Mouse (Mus musculus) liver, embryonic 11.5 days (tissue): Measurements from ENCODE around the gene Zbtb32. TPM values are rescaled to one million over a fixed set of nuclear protein-coding genes. Genes with fewer than 3 reads are reported as not detected.
A peak's percentile ranks its signal among the peaks of the same experiment; 100 is the strongest.

ENCODE experiments used
- ATAC-seq: fragments of 200-750 bp; cut with Nextera tagmentation; replicated peaks from 2 replicates; pipeline ENCODE4 v1.8.0; 2017; ENCODE audit warnings: moderate number of reproducible peaks, mild to moderate bottlenecking, moderate TSS enrichment, moderate library complexity; ENCODE audit not compliant: low FRiP score
- DNase-seq: peaks from one replicate; pipeline ENCODE4 v3.0.0-alpha.2; 2017; ENCODE audit warnings: low spot score
- H3K27ac ChIP-seq: fragments of 300-500 bp; sonication (generic); 2 replicates; pipeline ENCODE4 v1.5.1; 2014; ENCODE audit warnings: mild to moderate bottlenecking, low read depth, low read length, control low read depth
- H3K27me3 ChIP-seq: fragments of 300-500 bp; sonication (generic); replicated peaks from 2 replicates; pipeline ENCODE4 v1.6.1; 2014; ENCODE audit warnings: low read length, mixed read lengths; ENCODE audit not compliant: control insufficient read depth, insufficient read depth
- H3K36me3 ChIP-seq: fragments of 300-500 bp; sonication (generic); 2 replicates; pipeline ENCODE4 v1.6.1; 2014; ENCODE audit warnings: mild to moderate bottlenecking, low read length, moderate library complexity, mixed read lengths; ENCODE audit not compliant: control insufficient read depth, insufficient read depth
- H3K4me1 ChIP-seq: fragments of 300-500 bp; sonication (generic); replicated peaks from 2 replicates; pipeline ENCODE4 v1.6.1; 2014; ENCODE audit warnings: low read length, mixed read lengths; ENCODE audit not compliant: control insufficient read depth, insufficient read depth
- H3K4me2 ChIP-seq: fragments of 300-500 bp; sonication (generic); 2 replicates; pipeline ENCODE4 v1.6.1; 2014; ENCODE audit warnings: mild to moderate bottlenecking, control low read depth, moderate library complexity
- H3K4me3 ChIP-seq: fragments of 300-500 bp; sonication (generic); 2 replicates; pipeline ENCODE4 v1.5.1; 2014; ENCODE audit warnings: low read depth, low read length, control low read depth
- H3K9ac ChIP-seq: fragments of 300-500 bp; sonication (generic); 2 replicates; pipeline ENCODE4 v1.6.1; 2014; ENCODE audit warnings: low read depth, low read length, control low read depth
- H3K9me3 ChIP-seq: fragments of 300-500 bp; sonication (generic); 2 replicates; pipeline ENCODE4 v1.6.1; 2016; ENCODE audit warnings: low read length, inconsistent platforms, mixed read lengths; ENCODE audit not compliant: control insufficient read depth
- WGBS: fragments of 180-500 bp; shearing (Covaris S2); extraction: QIAGEN DNeasy Blood & Tissue Kit; methylation state at CpG from one replicate; pipeline ENCODE4 v1.1.7; 2014; 5-methylcytosine and 5-hydroxymethylcytosine counted together
- polyA plus RNA-seq: library from polyadenylated mRNA; unstranded; fragments of >200 nt; fragmentation: Nextera tagmentation; extraction: Ambion mirVana; gene quantifications from 2 replicates; pipeline ENCODE4 v1.2.1, GENCODE M21; 2014

Gene Zbtb32
- 0.25 and 0.62 TPM in 2 replicates for polyA plus RNA-seq

- Histone ChIP-seq H3K4me3 (no peak within 1 kb of the TSS), H3K27ac (no peak within 1 kb of the TSS), H3K9ac (no peak within 1 kb of the TSS), H3K4me1 (0 out of 2 replicates have a peak, but pooled peaks cover 4% of the 10 kb centered on the region), H3K27me3 (no peaks in the 10 kb centered on the region), H3K9me3 (no peaks in the 10 kb centered on the region), H3K4me2 (peak within 1 kb of the TSS; percentile 37), H3K36me3 (no peaks in the 10 kb centered on the region)
- DNase-seq (no peak), ATAC-seq (no peak)
- 90% methylated on average over 12 of the region's 12 CpGs for WGBS
Measured at GRCm38 (mm10) chr7:30598786-30599185, at the start of gene Zbtb32. TSS of gene Zbtb32 (minus strand) at chr7:30598909.

DNA sequence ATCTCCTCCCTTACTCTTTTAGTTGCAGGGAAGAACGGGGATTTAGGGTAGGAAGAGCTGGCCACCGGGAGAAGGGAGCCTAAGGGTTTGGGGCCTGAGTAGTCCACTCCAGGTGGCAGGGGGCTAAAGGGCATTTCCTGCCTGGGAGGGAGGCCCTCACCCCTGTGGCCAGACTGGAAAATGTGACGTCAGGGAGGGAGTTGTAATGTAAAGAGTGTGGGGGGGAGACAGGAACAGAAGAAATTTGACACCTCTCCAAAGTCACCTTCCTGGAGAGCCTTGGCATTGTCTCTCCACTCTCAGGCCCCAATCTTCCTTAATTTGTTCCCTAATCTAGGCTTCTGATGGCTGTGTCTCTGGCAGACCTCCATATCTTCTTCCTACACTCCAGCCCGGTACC, 40.4 kb upstream of the Zbtb32 start:
- WGBS = 25% methylated on average over 4 of the region's 4 CpGs
- no peak for ATAC-seq
- Histone ChIP-seq H3K27me3 (peaks cover 24% of the 10 kb centered on the region), H3K27ac (no peak overlapping the region), H3K4me3 (no peak overlapping the region), H3K4me2 (no peak overlapping the region), H3K4me1 (peaks cover 21% of the 10 kb centered on the region; the same call in 1 of the 2 replicates), H3K36me3 (peaks cover 21% of the 10 kb centered on the region), H3K9me3 (no peaks in the 10 kb centered on the region), H3K9ac (no peak overlapping the region)
- no peak for DNase-seq

DNA sequence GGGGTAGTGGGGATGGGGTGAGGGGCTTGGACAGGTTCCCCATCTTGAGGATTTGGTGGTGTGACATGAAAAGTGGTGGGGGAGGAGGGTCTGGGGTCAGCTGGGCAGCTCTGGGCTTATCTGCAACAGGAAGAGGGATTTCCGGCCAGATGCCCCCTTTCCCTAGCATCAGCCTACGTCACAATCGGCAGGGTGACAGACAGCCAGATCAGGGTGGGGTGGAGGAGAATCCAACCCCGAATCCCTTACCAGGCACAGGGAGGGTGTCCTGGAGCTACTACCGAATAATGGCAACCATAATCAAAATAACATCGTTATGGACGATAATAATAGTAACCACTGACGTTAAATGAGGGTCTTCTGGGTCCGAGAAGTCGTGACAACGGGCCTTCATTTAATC, 37.7 kb upstream of the Zbtb32 start:
- H3K9me3 ChIP-seq = no peaks in the 10 kb centered on the region
- DNase-seq (no peak), ATAC-seq (no peak; the same call in 1 of the 2 replicates)
- 0 out of 2 replicates have a peak overlapping the region, but pooled peaks have one; percentile 5 for H3K9ac ChIP-seq
- H3K36me3 ChIP-seq = peaks cover 7% of the 10 kb centered on the region; the same call in 1 of the 2 replicates
- WGBS = 19% methylated on average over 11 of the region's 11 CpGs
- H3K4me2 ChIP-seq = peak overlapping the region; percentile 68
- no peak overlapping the region for H3K27ac ChIP-seq
- peaks cover 42% of the 10 kb centered on the region for H3K27me3 ChIP-seq
- H3K4me1 ChIP-seq = peaks cover 21% of the 10 kb centered on the region; the same call in 1 of the 2 replicates
- no peak overlapping the region for H3K4me3 ChIP-seq

GRCm38 (mm10) chr7:30635752-30636151, 37.0 kb upstream of the Zbtb32 start, which contains the start of gene Etv2:
TSS of gene Etv2 (minus strand) at chr7:30635852.
- Histone ChIP-seq H3K27ac (no peak within 1 kb of the TSS), H3K4me1 (peaks cover 21% of the 10 kb centered on the region; the same call in 1 of the 2 replicates), H3K4me2 (peak within 1 kb of the TSS; percentile 68), H3K4me3 (peak within 1 kb of the TSS; percentile 38), H3K9me3 (no peaks in the 10 kb centered on the region), H3K36me3 (peaks cover 3% of the 10 kb centered on the region; the same call in 1 of the 2 replicates), H3K27me3 (peaks cover 42% of the 10 kb centered on the region), H3K9ac (0 out of 2 replicates have a peak within 1 kb of the TSS, but pooled peaks have one; percentile 5)
- ATAC-seq = no peak
- 5% methylated on average over 5 of the region's 5 CpGs for WGBS
- DNase-seq = no peak

GRCm38 (mm10) chr7:30634621-30635020, 35.9 kb upstream of the Zbtb32 start:
- ATAC-seq (peak; percentile 72), DNase-seq (peak; percentile 80)
- Histone ChIP-seq H3K9me3 (no peaks in the 10 kb centered on the region), H3K4me2 (peak overlapping the region; percentile 68), H3K4me3 (peak overlapping the region; percentile 38), H3K9ac (no peak overlapping the region), H3K36me3 (no peaks in the 10 kb centered on the region), H3K27me3 (peaks cover 42% of the 10 kb centered on the region), H3K4me1 (peaks cover 21% of the 10 kb centered on the region; the same call in 1 of the 2 replicates), H3K27ac (no peak overlapping the region)
- WGBS = 2% methylated on average over 20 of the region's 20 CpGs

- Histone ChIP-seq H3K9me3 (no peaks in the 10 kb centered on the region), H3K4me3 (no peak overlapping the region), H3K4me2 (peak overlapping the region; percentile 68), H3K27me3 (peaks cover 42% of the 10 kb centered on the region), H3K4me1 (peaks cover 17% of the 10 kb centered on the region; the same call in 1 of the 2 replicates), H3K36me3 (no peaks in the 10 kb centered on the region), H3K27ac (no peak overlapping the region), H3K9ac (no peak overlapping the region; the same call in 1 of the 2 replicates)
- DNase-seq (no peak), ATAC-seq (no peak)
- 18% methylated on average over 27 of the region's 27 CpGs for WGBS
Measured at GRCm38 (mm10) chr7:30633762-30634412, 35.2 kb upstream of the Zbtb32 start.

- DNase-seq (no peak), ATAC-seq (no peak)
Measured at GRCm38 (mm10) chr7:30629013-30629412, 30.3 kb upstream of the Zbtb32 start.

GRCm38 (mm10) chr7:30626647-30627046, 27.9 kb upstream of the Zbtb32 start:
- Histone ChIP-seq H3K9ac (no peak overlapping the region), H3K4me1 (peaks cover 7% of the 10 kb centered on the region), H3K4me2 (peak overlapping the region; percentile 93; the same call in 1 of the 2 replicates), H3K4me3 (no peak overlapping the region), H3K36me3 (peaks cover 25% of the 10 kb centered on the region), H3K27me3 (no peaks in the 10 kb centered on the region), H3K27ac (no peak overlapping the region), H3K9me3 (no peaks in the 10 kb centered on the region)
- ATAC-seq (no peak), DNase-seq (no peak)
- whole genome bisulfite sequencing = 80% methylated on average over 5 of the region's 5 CpGs

More at GRCm38 (mm10) chr7:30629013-30629412, 30.3 kb upstream of the Zbtb32 start:
- no peak overlapping the region for H3K27ac ChIP-seq
- no peaks in the 10 kb centered on the region for H3K9me3 ChIP-seq
- H3K4me1 ChIP-seq = peaks cover 7% of the 10 kb centered on the region
- no peak overlapping the region for H3K9ac ChIP-seq
- H3K27me3 ChIP-seq = peaks cover 17% of the 10 kb centered on the region
- no peak overlapping the region for H3K4me2 ChIP-seq
- peaks cover 6% of the 10 kb centered on the region; the same call in 1 of the 2 replicates for H3K36me3 ChIP-seq
- H3K4me3 ChIP-seq = no peak overlapping the region
